Mouse (Mus musculus) layer of hippocampus, adult 2 months (tissue): ENCODE data around the gene Col4a3. TPM values are rescaled to one million over a fixed set of nuclear protein-coding genes. Genes with fewer than 3 reads are reported as not detected.

Source experiments
- DNase-seq, 2 experiments: peaks; one replicate each; pipeline ENCODE4 v3.0.0; 2022; ENCODE audit warnings: low spot score in 2 of 2
- H3K27ac ChIP-seq: fragments of 200-600 bp; 2 replicates; pipeline ENCODE4 v1.8.1; 2022
- H3K4me3 ChIP-seq: fragments of 200-600 bp; 2 replicates; pipeline ENCODE4 v1.8.1; 2022; ENCODE audit warnings: mild to moderate bottlenecking
- CTCF ChIP-seq: fragments of 200-600 bp; conservative IDR thresholded peaks from 2 replicates; pipeline ENCODE4 v1.8.1; 2022; ENCODE audit warnings: antibody characterized with exemption, mild to moderate bottlenecking, moderate library complexity
- total RNA-seq, 2 experiments: library from RNA; stranded (reverse); gene quantifications; 2 replicates each; pipeline ENCODE4 v1.2.3; 2021

Gene Col4a3
- total RNA-seq, 2 experiments from 2014 or later: 0.32 to 0.46 TPM

GRCm38 (mm10) chr1:82650868-82651267 is 64.1 kb downstream of the Col4a3 start:
- DNase-seq: no peak
- H3K27ac ChIP-seq: no peak overlapping the region
- no peak overlapping the region for H3K4me3 ChIP-seq
- TF ChIP-seq CTCF: no peak

- Histone ChIP-seq H3K27ac (no peak overlapping the region), H3K4me3 (no peak overlapping the region)
- DNase-seq: no peak
- TF ChIP-seq CTCF: no peak
Measured at GRCm38 (mm10) chr1:82654046-82654445, 67.3 kb downstream of the Col4a3 start.

- Histone ChIP-seq H3K27ac (no peak overlapping the region), H3K4me3 (no peak overlapping the region)
- DNase-seq: no peak
- no peak for TF ChIP-seq CTCF
Measured at GRCm38 (mm10) chr1:82656452-82656851, 69.7 kb downstream of the Col4a3 start.

GRCm38 (mm10) chr1:82662269-82662668 is 75.5 kb downstream of the Col4a3 start:
- DNase-seq: no peak
- no peak overlapping the region for H3K4me3 ChIP-seq
- no peak for TF ChIP-seq CTCF
- no peak overlapping the region for H3K27ac ChIP-seq

- peak in 1 of 2 experiments; percentile 3 for DNase-seq
- no peak overlapping the region for H3K27ac ChIP-seq
- TF ChIP-seq CTCF: no peak
- H3K4me3 ChIP-seq: no peak overlapping the region
Measured at GRCm38 (mm10) chr1:82663522-82663921, 76.8 kb downstream of the Col4a3 start.

- Histone ChIP-seq H3K27ac (no peak overlapping the region), H3K4me3 (no peak overlapping the region)
- TF ChIP-seq CTCF: no peak
- DNase-seq: no peak
Measured at GRCm38 (mm10) chr1:82686328-82686727, 99.6 kb downstream of the Col4a3 start.

GRCm38 (mm10) chr1:82686866-82687265 is 100.1 kb downstream of the Col4a3 start:
- Histone ChIP-seq H3K27ac (no peak overlapping the region), H3K4me3 (no peak overlapping the region)
- TF ChIP-seq CTCF: no peak
- no peak for DNase-seq

GRCm38 (mm10) chr1:82687931-82688330 is 101.2 kb downstream of the Col4a3 start:
- DNase-seq: no peak

GRCm38 (mm10) chr1:82695915-82696314 is 109.2 kb downstream of the Col4a3 start:
- no peak for DNase-seq
- H3K27ac ChIP-seq: no peak overlapping the region
- no peak for TF ChIP-seq CTCF
- no peak overlapping the region for H3K4me3 ChIP-seq

More at GRCm38 (mm10) chr1:82687931-82688330, 101.2 kb downstream of the Col4a3 start:
- no peak overlapping the region for H3K4me3 ChIP-seq
- no peak overlapping the region for H3K27ac ChIP-seq
- TF ChIP-seq CTCF: no peak

GRCm38 (mm10) chr1:82717816-82718512 is 131.2 kb downstream of the Col4a3 start:
- DNase-seq: no peak
- Histone ChIP-seq H3K27ac (no peak overlapping the region), H3K4me3 (no peak overlapping the region)
- TF ChIP-seq CTCF: no peak

GRCm38 (mm10) chr1:82724339-82725025 is 137.8 kb downstream of the Col4a3 start, which contains the start of gene Mff:
Mff (plus strand) TSS chr1:82724890.
- Histone ChIP-seq H3K27ac (peak within 1 kb of the TSS; percentile 96), H3K4me3 (peak within 1 kb of the TSS; percentile 85)
- DNase-seq: peak; percentile 92 to 94
- TF ChIP-seq CTCF: no peak

GRCm38 (mm10) chr1:82725026-82725874 is 138.5 kb downstream of the Col4a3 start:
- no peak for DNase-seq
- peak overlapping the region; percentile 96 for H3K27ac ChIP-seq
- peak overlapping the region; percentile 85 for H3K4me3 ChIP-seq
- TF ChIP-seq CTCF: no peak

GRCm38 (mm10) chr1:82725875-82726185 is 139.1 kb downstream of the Col4a3 start:
- no peak for DNase-seq
- TF ChIP-seq CTCF: no peak
- Histone ChIP-seq H3K4me3 (peak overlapping the region; percentile 85), H3K27ac (peak overlapping the region; percentile 96)
